Mouse (Mus musculus): ENCODE measurements around the gene Matn3.

DNA sequence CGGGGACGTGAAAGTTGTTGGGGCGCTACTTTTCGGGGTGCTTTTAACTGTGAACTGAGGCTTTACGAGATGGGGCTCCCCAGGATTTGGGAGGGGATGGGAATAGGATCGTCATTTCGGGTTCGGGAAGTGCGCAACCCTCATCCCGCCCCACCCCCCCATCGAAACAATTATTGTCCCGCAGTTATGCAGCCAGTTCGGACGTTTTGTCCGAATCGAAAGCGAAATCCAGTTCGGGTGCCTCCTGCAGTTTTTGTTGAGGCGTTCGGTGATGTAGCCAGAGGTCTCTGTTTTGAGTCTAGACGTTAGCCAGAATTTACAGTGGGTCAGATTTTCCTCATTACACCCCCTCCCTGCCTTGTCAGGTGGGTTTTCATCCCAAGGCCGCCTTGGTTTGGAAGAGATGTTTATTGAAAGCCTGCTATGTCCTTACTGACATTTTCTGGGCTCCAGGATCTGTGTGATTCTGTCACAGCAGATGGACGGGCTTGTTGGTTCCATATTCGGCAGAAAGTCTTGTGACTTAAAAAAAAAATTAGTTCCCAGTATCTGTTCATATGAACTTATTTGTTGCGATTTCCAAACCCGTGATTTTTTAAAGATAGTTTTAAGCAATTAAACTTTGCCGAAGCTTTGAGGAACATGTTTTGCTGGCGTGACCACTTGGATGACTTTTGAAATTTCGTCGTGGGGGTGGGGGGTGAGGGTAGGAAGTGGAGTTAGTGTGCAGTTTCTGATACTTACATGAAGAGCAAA is 25.2 kb upstream of the Matn3 start:
- TF ChIP-seq CTCF (IDR thresholded peaks at IDR 0.05; ENCODE audit: control insufficient read depth, insufficient read depth, low read length), result no peak
- no peak for TF ChIP-seq POLR2A (IDR thresholded peaks at IDR 0.05; ENCODE audit: borderline replicate concordance, control insufficient read depth, low read depth, low read length)
